Mouse (Mus musculus): ENCODE data around the gene Mrps34. TPM values are rescaled to one million over a fixed set of nuclear protein-coding genes. Genes with fewer than 3 reads are reported as not detected.

Mrps34 gene
- polyA plus RNA-seq, 1 experiment from 2014 or later = 117 TPM

GRCm38 (mm10) chr17:24861785-24862184 lies 33.1 kb upstream of the Mrps34 start:
- DNase-seq (ENCODE audit: low spot score) = no peak
- H3K9me3 ChIP-seq = no peaks in the 10 kb centered on the region
- H3K27ac ChIP-seq = no peak overlapping the region
- peaks cover 51% of the 10 kb centered on the region for H3K36me3 ChIP-seq
- WGBS = 87% methylated on average over 3 of the region's 3 CpGs
- H3K4me3 ChIP-seq = no peak overlapping the region
- H3K4me1 ChIP-seq = no peaks in the 10 kb centered on the region
- no peaks in the 10 kb centered on the region for H3K27me3 ChIP-seq (ENCODE audit: insufficient read depth, poor library complexity, severe bottlenecking)

GRCm38 (mm10) chr17:24865776-24866175 lies 29.1 kb upstream of the Mrps34 start, which contains the start of gene Igfals:
Igfals (plus strand) TSS chr17:24865997.
- H3K9me3 ChIP-seq = no peaks in the 10 kb centered on the region
- WGBS = 80% methylated on average over 8 of the region's 8 CpGs
- H3K36me3 ChIP-seq = peaks cover 33% of the 10 kb centered on the region
- DNase-seq (ENCODE audit: low spot score) = no peak
- H3K4me3 ChIP-seq = no peak within 1 kb of the TSS
- no peaks in the 10 kb centered on the region for H3K27me3 ChIP-seq (ENCODE audit: insufficient read depth, poor library complexity, severe bottlenecking)
- H3K27ac ChIP-seq = no peak within 1 kb of the TSS
- H3K4me1 ChIP-seq = no peaks in the 10 kb centered on the region

DNA sequence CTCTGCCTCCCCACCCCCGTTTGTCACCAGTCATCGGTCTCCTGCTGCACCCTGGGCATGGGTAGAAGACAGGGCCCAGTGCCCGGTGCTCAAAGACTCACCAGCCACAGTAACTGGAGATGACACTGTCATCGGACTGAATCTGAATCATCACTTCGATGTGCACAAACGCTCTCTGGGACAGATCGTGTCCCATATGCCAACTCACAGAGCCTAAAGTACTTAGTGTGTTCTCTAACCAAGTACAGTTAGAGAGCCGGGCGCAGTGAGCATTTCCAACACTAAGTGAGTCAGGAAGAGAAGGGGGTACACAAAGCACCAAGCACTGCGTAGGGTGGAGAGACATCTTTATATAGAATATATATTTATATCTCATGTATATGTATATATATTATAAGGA lies 27.0 kb upstream of the Mrps34 start:
- no peak overlapping the region for H3K4me3 ChIP-seq
- no peaks in the 10 kb centered on the region for H3K9me3 ChIP-seq
- H3K4me1 ChIP-seq = no peaks in the 10 kb centered on the region
- no peak overlapping the region for H3K27ac ChIP-seq
- no peak for DNase-seq (ENCODE audit: low spot score)
- WGBS = 91% methylated on average over 10 of the region's 10 CpGs
- no peaks in the 10 kb centered on the region for H3K27me3 ChIP-seq (ENCODE audit: insufficient read depth, poor library complexity, severe bottlenecking)
- peaks cover 14% of the 10 kb centered on the region for H3K36me3 ChIP-seq

DNA sequence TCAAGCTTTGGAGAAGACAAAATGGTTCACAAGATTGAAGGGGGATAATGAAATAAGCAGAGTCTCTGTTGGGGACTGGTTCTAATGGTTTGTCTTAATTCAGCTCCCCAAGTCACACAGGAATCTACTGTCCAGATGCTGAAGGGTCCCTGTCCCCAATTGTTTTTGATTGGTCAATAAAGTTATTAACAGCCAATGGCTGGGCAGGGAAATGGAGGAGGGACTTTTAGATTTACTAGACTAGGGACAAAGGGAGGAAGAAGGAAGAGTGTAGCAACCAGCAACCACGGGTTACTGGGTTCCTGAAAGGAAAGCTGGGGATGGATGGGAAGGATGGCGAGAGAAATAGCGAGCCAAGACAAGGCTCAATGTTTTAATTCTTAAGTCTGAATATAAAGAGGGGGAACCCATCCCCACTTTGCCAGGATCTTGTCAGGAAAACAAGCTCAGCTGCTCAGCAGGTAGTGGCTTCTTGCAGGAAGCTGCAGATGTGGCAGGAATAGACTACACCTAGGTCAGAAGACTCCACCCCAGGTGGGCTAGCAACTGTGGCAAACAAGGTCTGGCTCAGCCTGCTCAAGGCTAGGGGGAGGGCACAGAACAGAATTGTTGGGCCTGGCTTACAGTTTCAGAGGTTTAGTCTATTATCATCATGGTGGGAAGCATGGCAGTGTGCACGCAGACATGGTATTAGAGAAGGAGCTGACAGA lies 21.1 kb upstream of the Mrps34 start:
- peaks cover 11% of the 10 kb centered on the region for H3K4me1 ChIP-seq
- no peaks in the 10 kb centered on the region for H3K36me3 ChIP-seq
- 45% methylated on average over 4 of the region's 4 CpGs for WGBS
- no peak overlapping the region for H3K27ac ChIP-seq
- no peak overlapping the region for H3K4me3 ChIP-seq
- no peak for DNase-seq (ENCODE audit: low spot score)
- H3K9me3 ChIP-seq = no peaks in the 10 kb centered on the region
- no peaks in the 10 kb centered on the region for H3K27me3 ChIP-seq (ENCODE audit: insufficient read depth, poor library complexity, severe bottlenecking)

DNA sequence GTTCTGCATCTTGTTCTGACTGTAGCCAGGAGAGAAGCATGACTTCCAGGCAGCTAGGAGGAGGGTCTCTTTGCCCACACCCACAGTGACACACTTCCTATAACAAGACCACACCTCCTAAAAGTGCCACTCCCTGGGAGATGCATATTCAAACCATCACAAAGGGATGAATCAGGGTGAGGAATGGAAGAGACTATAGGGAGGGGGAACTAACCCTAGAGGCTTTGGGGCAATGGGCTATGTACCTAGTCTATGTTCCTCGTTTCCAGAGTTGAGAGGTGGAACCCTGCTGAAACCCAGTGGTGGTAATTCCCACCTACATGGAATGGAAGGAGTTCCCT lies 20.5 kb upstream of the Mrps34 start:
- peaks cover 11% of the 10 kb centered on the region for H3K4me1 ChIP-seq
- H3K36me3 ChIP-seq = no peaks in the 10 kb centered on the region
- no peaks in the 10 kb centered on the region for H3K9me3 ChIP-seq
- H3K4me3 ChIP-seq = no peak overlapping the region
- no peaks in the 10 kb centered on the region for H3K27me3 ChIP-seq (ENCODE audit: insufficient read depth, poor library complexity, severe bottlenecking)
- DNase-seq (ENCODE audit: low spot score) = no peak
- 40% methylated on average over 1 of the region's 1 CpGs for WGBS
- H3K27ac ChIP-seq = no peak overlapping the region

GRCm38 (mm10) chr17:24874989-24875388 lies 19.9 kb upstream of the Mrps34 start:
- H3K36me3 ChIP-seq = no peaks in the 10 kb centered on the region
- no peaks in the 10 kb centered on the region for H3K27me3 ChIP-seq (ENCODE audit: insufficient read depth, poor library complexity, severe bottlenecking)
- H3K27ac ChIP-seq = no peak overlapping the region
- WGBS = 76% methylated on average over 8 of the region's 8 CpGs
- no peak overlapping the region for H3K4me3 ChIP-seq
- no peaks in the 10 kb centered on the region for H3K9me3 ChIP-seq
- peaks cover 11% of the 10 kb centered on the region for H3K4me1 ChIP-seq
- DNase-seq (ENCODE audit: low spot score) = no peak

- Histone ChIP-seq H3K36me3 (peaks cover 6% of the 10 kb centered on the region; the same call in 1 of the 2 replicates), H3K9me3 (no peaks in the 10 kb centered on the region), H3K4me1 (peaks cover 23% of the 10 kb centered on the region), H3K4me3 (no peak overlapping the region), H3K27ac (peak overlapping the region; percentile 48), H3K27me3 (ENCODE audit: insufficient read depth, poor library complexity, severe bottlenecking) (no peaks in the 10 kb centered on the region)
- no peak for DNase-seq (ENCODE audit: low spot score)
- 59% methylated on average over 10 of the region's 10 CpGs for WGBS
Observed at GRCm38 (mm10) chr17:24877336-24878116, 17.4 kb upstream of the Mrps34 start.

GRCm38 (mm10) chr17:24878117-24878397 lies 16.9 kb upstream of the Mrps34 start:
- no peaks in the 10 kb centered on the region for H3K9me3 ChIP-seq
- H3K36me3 ChIP-seq = peaks cover 11% of the 10 kb centered on the region
- H3K27me3 ChIP-seq (ENCODE audit: insufficient read depth, poor library complexity, severe bottlenecking) = no peaks in the 10 kb centered on the region
- 39% methylated on average over 5 of the region's 5 CpGs for WGBS
- H3K4me3 ChIP-seq = no peak overlapping the region
- no peak for DNase-seq (ENCODE audit: low spot score)
- H3K27ac ChIP-seq = peak overlapping the region; percentile 48
- peaks cover 23% of the 10 kb centered on the region for H3K4me1 ChIP-seq

DNA sequence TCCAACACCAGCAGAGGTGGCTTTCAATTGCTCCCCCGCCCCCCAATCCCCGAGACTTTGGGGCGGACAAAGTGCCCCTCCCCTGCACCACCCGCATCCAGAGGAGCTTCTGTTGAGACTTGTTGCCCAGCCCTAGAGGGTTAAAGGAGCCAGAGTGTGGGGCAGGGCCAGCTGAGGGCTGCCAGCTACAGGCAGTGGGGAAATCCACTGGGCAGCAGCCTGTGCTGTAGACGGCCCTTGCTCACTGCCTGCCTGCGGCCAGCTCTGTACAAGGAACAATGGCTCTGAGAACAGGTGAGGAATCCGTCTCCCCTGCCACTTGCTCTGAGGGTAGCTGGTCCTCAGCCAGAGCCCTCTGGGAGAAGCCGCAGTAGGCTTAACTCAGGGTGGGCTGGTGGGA lies 16.4 kb upstream of the Mrps34 start:
- H3K27me3 ChIP-seq (ENCODE audit: insufficient read depth, poor library complexity, severe bottlenecking) = no peaks in the 10 kb centered on the region
- DNase-seq (ENCODE audit: low spot score) = no peak
- peaks cover 16% of the 10 kb centered on the region for H3K36me3 ChIP-seq
- peaks cover 23% of the 10 kb centered on the region for H3K4me1 ChIP-seq
- WGBS = 82% methylated on average over 8 of the region's 8 CpGs
- no peaks in the 10 kb centered on the region for H3K9me3 ChIP-seq
- peak overlapping the region; percentile 48; the same call in 1 of the 2 replicates for H3K27ac ChIP-seq
- no peak overlapping the region for H3K4me3 ChIP-seq

GRCm38 (mm10) chr17:24881738-24882440 lies 13.0 kb upstream of the Mrps34 start:
- Histone ChIP-seq H3K4me1 (peaks cover 38% of the 10 kb centered on the region), H3K36me3 (peaks cover 31% of the 10 kb centered on the region), H3K27ac (no peak overlapping the region), H3K27me3 (ENCODE audit: insufficient read depth, poor library complexity, severe bottlenecking) (no peaks in the 10 kb centered on the region), H3K9me3 (no peaks in the 10 kb centered on the region), H3K4me3 (no peak overlapping the region)
- WGBS = 39% methylated on average over 7 of the region's 7 CpGs
- no peak for DNase-seq (ENCODE audit: low spot score)

- peaks cover 42% of the 10 kb centered on the region for H3K4me1 ChIP-seq
- H3K36me3 ChIP-seq = peaks cover 40% of the 10 kb centered on the region
- WGBS = 76% methylated on average over 6 of the region's 6 CpGs
- H3K27me3 ChIP-seq (ENCODE audit: insufficient read depth, poor library complexity, severe bottlenecking) = no peaks in the 10 kb centered on the region
- no peak for DNase-seq (ENCODE audit: low spot score)
- H3K9me3 ChIP-seq = no peaks in the 10 kb centered on the region
- H3K27ac ChIP-seq = no peak overlapping the region
- no peak overlapping the region for H3K4me3 ChIP-seq
Observed at GRCm38 (mm10) chr17:24884391-24884790, 10.5 kb upstream of the Mrps34 start.

GRCm38 (mm10) chr17:24885356-24886133 lies 9.4 kb upstream of the Mrps34 start:
- Histone ChIP-seq H3K36me3 (peaks cover 50% of the 10 kb centered on the region), H3K27ac (peak overlapping the region; percentile 70), H3K27me3 (ENCODE audit: insufficient read depth, poor library complexity, severe bottlenecking) (no peaks in the 10 kb centered on the region), H3K4me1 (peaks cover 42% of the 10 kb centered on the region), H3K9me3 (no peaks in the 10 kb centered on the region), H3K4me3 (peak overlapping the region; percentile 87)
- DNase-seq (ENCODE audit: low spot score) = no peak
- 23% methylated on average over 22 of the region's 22 CpGs for WGBS

All from heart, embryonic 10.5 days (tissue).